Mouse (Mus musculus): ENCODE measurements around the gene Tnfrsf25. TPM values are rescaled to one million over a fixed set of nuclear protein-coding genes. Genes with fewer than 3 reads are reported as not detected.
A peak's percentile ranks its signal among the peaks of the same experiment; 100 is the strongest.

Tnfrsf25 gene
- polyA plus RNA-seq, 1 experiment from 2014 or later = 0.83 TPM

- Histone ChIP-seq H3K27ac (peak overlapping the region; percentile 93), H3K36me3 (ENCODE audit: insufficient read depth, low read length) (peaks cover 26% of the 10 kb centered on the region), H3K27me3 (ENCODE audit: insufficient read depth, low read length) (no peaks in the 10 kb centered on the region), H3K4me2 (ENCODE audit: low read length) (peak overlapping the region; percentile 70), H3K9ac (ENCODE audit: low read depth, low read length) (0 out of 2 replicates have a peak overlapping the region, but pooled peaks have one; percentile 24), H3K4me3 (replicated peaks; ENCODE audit: low read depth, low read length) (peak overlapping the region; percentile 29), H3K9me3 (replicated peaks; ENCODE audit: low read length) (no peaks in the 10 kb centered on the region), H3K4me1 (replicated peaks; ENCODE audit: insufficient read depth, low read length) (peaks cover 8% of the 10 kb centered on the region; the same call in 1 of the 2 replicates)
- 26% methylated on average over 24 of the region's 24 CpGs for WGBS
- no peak for TF ChIP-seq CTCF (IDR thresholded peaks at IDR 0.05; ENCODE audit: low read depth)
- ATAC-seq (replicated peaks; ENCODE audit: low FRiP score, low read depth) (peak; percentile 89), DNase-seq (ENCODE audit: low spot score) (peak; percentile 78)
These were observed 8.2 kb upstream of the Tnfrsf25 start for GRCm38 (mm10) chr4:152107493-152107892.

- H3K27ac ChIP-seq = peak overlapping the region; percentile 93
- peak; percentile 90 for ATAC-seq (replicated peaks; ENCODE audit: low FRiP score, low read depth)
- peak overlapping the region; percentile 70 for H3K4me2 ChIP-seq (ENCODE audit: low read length)
- no peak for TF ChIP-seq CTCF (IDR thresholded peaks at IDR 0.05; ENCODE audit: low read depth)
- H3K9me3 ChIP-seq (replicated peaks; ENCODE audit: low read length) = no peaks in the 10 kb centered on the region
- peaks cover 27% of the 10 kb centered on the region for H3K36me3 ChIP-seq (ENCODE audit: insufficient read depth, low read length)
- WGBS = 28% methylated on average over 30 of the region's 30 CpGs
- peak; percentile 85 for DNase-seq (ENCODE audit: low spot score)
- no peaks in the 10 kb centered on the region for H3K27me3 ChIP-seq (ENCODE audit: insufficient read depth, low read length)
- H3K4me3 ChIP-seq (replicated peaks; ENCODE audit: low read depth, low read length) = peak overlapping the region; percentile 29
- peaks cover 5% of the 10 kb centered on the region; the same call in 1 of the 2 replicates for H3K4me1 ChIP-seq (replicated peaks; ENCODE audit: insufficient read depth, low read length)
- H3K9ac ChIP-seq (ENCODE audit: low read depth, low read length) = 0 out of 2 replicates have a peak overlapping the region, but pooled peaks have one; percentile 24
These were observed 7.7 kb upstream of the Tnfrsf25 start for GRCm38 (mm10) chr4:152107971-152108509.

- WGBS = 52% methylated on average over 5 of the region's 5 CpGs
- no peak for DNase-seq (ENCODE audit: low spot score)
- Histone ChIP-seq H3K4me2 (ENCODE audit: low read length) (peak overlapping the region; percentile 70), H3K4me3 (replicated peaks; ENCODE audit: low read depth, low read length) (peak overlapping the region; percentile 29; the same call in 1 of the 2 replicates), H3K4me1 (replicated peaks; ENCODE audit: insufficient read depth, low read length) (peaks cover 5% of the 10 kb centered on the region; the same call in 1 of the 2 replicates), H3K27me3 (ENCODE audit: insufficient read depth, low read length) (no peaks in the 10 kb centered on the region), H3K36me3 (ENCODE audit: insufficient read depth, low read length) (peaks cover 23% of the 10 kb centered on the region), H3K9me3 (replicated peaks; ENCODE audit: low read length) (no peaks in the 10 kb centered on the region), H3K27ac (peak overlapping the region; percentile 93; the same call in 1 of the 2 replicates), H3K9ac (ENCODE audit: low read depth, low read length) (no peak overlapping the region)
- no peak for ATAC-seq (replicated peaks; ENCODE audit: low FRiP score, low read depth)
- no peak for TF ChIP-seq CTCF (IDR thresholded peaks at IDR 0.05; ENCODE audit: low read depth)
These were observed 7.1 kb upstream of the Tnfrsf25 start for GRCm38 (mm10) chr4:152108673-152109072.

GRCm38 (mm10) chr4:152109509-152109908 is 6.2 kb upstream of the Tnfrsf25 start:
- H3K4me2 ChIP-seq (ENCODE audit: low read length) = no peak overlapping the region
- H3K27me3 ChIP-seq (ENCODE audit: insufficient read depth, low read length) = no peaks in the 10 kb centered on the region
- DNase-seq (ENCODE audit: low spot score) (no peak), ATAC-seq (replicated peaks; ENCODE audit: low FRiP score, low read depth) (no peak)
- WGBS = 78% methylated on average over 3 of the region's 3 CpGs
- no peak overlapping the region for H3K27ac ChIP-seq
- TF ChIP-seq CTCF (IDR thresholded peaks at IDR 0.05; ENCODE audit: low read depth) = peak; percentile 27; the same call in 1 of the 2 replicates
- H3K9ac ChIP-seq (ENCODE audit: low read depth, low read length) = no peak overlapping the region
- H3K9me3 ChIP-seq (replicated peaks; ENCODE audit: low read length) = no peaks in the 10 kb centered on the region
- no peak overlapping the region for H3K4me3 ChIP-seq (replicated peaks; ENCODE audit: low read depth, low read length)
- peaks cover 22% of the 10 kb centered on the region for H3K36me3 ChIP-seq (ENCODE audit: insufficient read depth, low read length)
- peaks cover 5% of the 10 kb centered on the region; the same call in 1 of the 2 replicates for H3K4me1 ChIP-seq (replicated peaks; ENCODE audit: insufficient read depth, low read length)

GRCm38 (mm10) chr4:152110689-152111088 is 5.0 kb upstream of the Tnfrsf25 start:
- H3K27ac ChIP-seq = no peak overlapping the region
- ATAC-seq (replicated peaks; ENCODE audit: low FRiP score, low read depth) (no peak), DNase-seq (ENCODE audit: low spot score) (no peak)
- peaks cover 9% of the 10 kb centered on the region for H3K4me1 ChIP-seq (replicated peaks; ENCODE audit: insufficient read depth, low read length)
- WGBS = 84% methylated on average over 4 of the region's 4 CpGs
- H3K9me3 ChIP-seq (replicated peaks; ENCODE audit: low read length) = no peaks in the 10 kb centered on the region
- no peak for TF ChIP-seq CTCF (IDR thresholded peaks at IDR 0.05; ENCODE audit: low read depth)
- no peak overlapping the region for H3K4me3 ChIP-seq (replicated peaks; ENCODE audit: low read depth, low read length)
- no peak overlapping the region for H3K9ac ChIP-seq (ENCODE audit: low read depth, low read length)
- peaks cover 18% of the 10 kb centered on the region; the same call in 1 of the 2 replicates for H3K36me3 ChIP-seq (ENCODE audit: insufficient read depth, low read length)
- no peak overlapping the region for H3K4me2 ChIP-seq (ENCODE audit: low read length)
- H3K27me3 ChIP-seq (ENCODE audit: insufficient read depth, low read length) = no peaks in the 10 kb centered on the region

- no peak for TF ChIP-seq CTCF (IDR thresholded peaks at IDR 0.05; ENCODE audit: low read depth)
- Histone ChIP-seq H3K4me1 (replicated peaks; ENCODE audit: insufficient read depth, low read length) (peaks cover 13% of the 10 kb centered on the region), H3K4me3 (replicated peaks; ENCODE audit: low read depth, low read length) (no peak overlapping the region), H3K4me2 (ENCODE audit: low read length) (no peak overlapping the region), H3K27me3 (ENCODE audit: insufficient read depth, low read length) (no peaks in the 10 kb centered on the region), H3K27ac (no peak overlapping the region), H3K9ac (ENCODE audit: low read depth, low read length) (no peak overlapping the region), H3K9me3 (replicated peaks; ENCODE audit: low read length) (no peaks in the 10 kb centered on the region), H3K36me3 (ENCODE audit: insufficient read depth, low read length) (peaks cover 18% of the 10 kb centered on the region; the same call in 1 of the 2 replicates)
- DNase-seq (ENCODE audit: low spot score) = no peak
- ATAC-seq (replicated peaks; ENCODE audit: low FRiP score, low read depth) = no peak
- 50% methylated on average over 9 of the region's 9 CpGs for WGBS
These were observed 3.4 kb upstream of the Tnfrsf25 start for GRCm38 (mm10) chr4:152112329-152112728.
